Mouse (Mus musculus) G1E (cell line): ENCODE data around the gene Cltb.

Source experiments
- CTCF ChIP-seq: IDR thresholded peaks from 2 replicates; pipeline ENCODE4 v1.5.1; 2012; ENCODE audit warnings: low read depth, low read length, inconsistent platforms, mixed read lengths
- GATA1 ChIP-seq: IDR thresholded peaks from 2 replicates; pipeline ENCODE4 v1.6.1; 2012; ENCODE audit warnings: borderline replicate concordance, low read length, inconsistent platforms, mixed read lengths
- GATA2 ChIP-seq: IDR thresholded peaks from 2 replicates; pipeline ENCODE4 v1.6.1; 2012; ENCODE audit warnings: low read depth, low read length, inconsistent platforms, borderline replicate concordance
- POLR2AphosphoS5 ChIP-seq: IDR thresholded peaks from 2 replicates; pipeline ENCODE4 v1.6.1; 2012; ENCODE audit warnings: low read depth, low read length, inconsistent platforms; ENCODE audit not compliant: insufficient replicate concordance
- TAL1 ChIP-seq: conservative IDR thresholded peaks from 2 replicates; pipeline ENCODE4 v1.6.1; 2012; ENCODE audit warnings: low read depth, low read length, inconsistent platforms, mixed read lengths

- TF ChIP-seq CTCF: no peak
- TF ChIP-seq GATA1: no peak
- no peak for TF ChIP-seq POLR2AphosphoS5
- TF ChIP-seq TAL1: no peak
- no peak for TF ChIP-seq GATA2
Observed at GRCm38 (mm10) chr13:54575489-54575888, 35.7 kb downstream of the Cltb start.
